Mouse (Mus musculus) erythroblast, embryonic 14.5 days (primary cell): Measurements from ENCODE around the gene Angptl8.
"Not testable (repeated sequence)": the region's sequence is repeated elsewhere in the genome, so short reads cannot be mapped to it uniquely, and the experiment has no call there.

Experiments
- GATA1 ChIP-seq: IDR thresholded peaks from 2 replicates; pipeline ENCODE4 v1.6.1; 2012; ENCODE audit warnings: low read length, inconsistent platforms, mixed read lengths
- TAL1 ChIP-seq: IDR thresholded peaks from 3 replicates; pipeline ENCODE4 v1.6.1; 2012; ENCODE audit warnings: low read length, inconsistent platforms, mixed read lengths

DNA sequence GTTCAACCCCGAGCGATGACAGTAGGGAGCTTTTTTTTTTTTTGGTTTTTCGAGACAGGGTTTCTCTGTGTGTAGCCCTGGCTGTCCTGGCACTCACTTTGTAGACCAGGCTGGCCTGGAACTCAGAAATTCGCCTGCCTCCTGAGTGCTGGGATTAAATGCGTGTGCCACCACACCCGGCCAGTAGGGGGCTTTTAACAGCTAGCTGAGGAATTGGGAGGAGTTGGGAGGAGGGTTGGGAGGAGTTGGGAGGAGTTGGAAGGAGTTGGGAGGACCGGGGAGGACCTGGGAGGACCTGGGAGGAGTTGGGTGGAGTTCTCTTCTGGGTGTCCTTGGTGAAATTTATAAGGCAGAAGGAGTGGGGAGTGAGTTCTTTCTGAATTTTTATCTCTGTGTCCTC lies 34.0 kb downstream of the Angptl8 start:
- TF ChIP-seq GATA1, TAL1: not testable (repeated sequence)
